Mouse (Mus musculus) stomach, embryonic 16.5 days (tissue): Measurements from ENCODE around the gene Gpr152. TPM values are rescaled to one million over a fixed set of nuclear protein-coding genes. Genes with fewer than 3 reads are reported as not detected.

Source experiments
- ATAC-seq: fragments of 200-750 bp; cut with Nextera tagmentation; 2 replicates; pipeline ENCODE4 v1.8.0; 2017; ENCODE audit warnings: moderate number of reproducible peaks, moderate TSS enrichment; ENCODE audit not compliant: insufficient read depth, low FRiP score
- H3K27ac ChIP-seq: fragments of 300-500 bp; sonication (generic); 2 replicates; pipeline ENCODE4 v1.5.1; 2014; ENCODE audit warnings: low read length
- H3K27me3 ChIP-seq: fragments of 300-500 bp; sonication (generic); 2 replicates; pipeline ENCODE4 v1.6.1; 2014; ENCODE audit warnings: low read length, control low read depth, mixed read lengths; ENCODE audit not compliant: control insufficient read depth, insufficient read depth
- H3K36me3 ChIP-seq: fragments of 300-500 bp; sonication (generic); 2 replicates; pipeline ENCODE4 v1.6.1; 2014; ENCODE audit warnings: low read length; ENCODE audit not compliant: control insufficient read depth, insufficient read depth
- H3K4me1 ChIP-seq: fragments of 300-500 bp; sonication (generic); 2 replicates; pipeline ENCODE4 v1.6.1; 2014; ENCODE audit warnings: low read length, control low read depth, mixed read lengths; ENCODE audit not compliant: control insufficient read depth, insufficient read depth
- H3K4me2 ChIP-seq: fragments of 300-500 bp; sonication (generic); 2 replicates; pipeline ENCODE4 v1.6.1; 2014; ENCODE audit warnings: low read depth, low read length, mixed read lengths
- H3K4me3 ChIP-seq: fragments of 300-500 bp; sonication (generic); replicated peaks from 2 replicates; pipeline ENCODE4 v1.5.1; 2014; ENCODE audit warnings: mild to moderate bottlenecking, low read length
- H3K9ac ChIP-seq: fragments of 300-500 bp; sonication (generic); 2 replicates; pipeline ENCODE4 v1.6.1; 2014; ENCODE audit warnings: low read length
- H3K9me3 ChIP-seq: fragments of 300-500 bp; sonication (generic); replicated peaks from 2 replicates; pipeline ENCODE4 v1.6.1; 2016; ENCODE audit warnings: low read length, control low read depth; ENCODE audit not compliant: control insufficient read depth
- whole genome bisulfite sequencing: fragments of 180-500 bp; shearing (Covaris S2); extraction: QIAGEN DNeasy Blood & Tissue Kit; methylation state at CpG from one replicate; pipeline ENCODE4 v1.1.7; 2014; 5-methylcytosine and 5-hydroxymethylcytosine counted together
- polyA plus RNA-seq: library from polyadenylated mRNA; unstranded; fragments of >200 nt; fragmentation: Nextera tagmentation; extraction: Ambion mirVana; gene quantifications from 2 replicates; pipeline ENCODE4 v1.2.1, GENCODE M21; 2015

The Gpr152 gene
- polyA plus RNA-seq, 1 experiment from 2014 or later = not detected

DNA sequence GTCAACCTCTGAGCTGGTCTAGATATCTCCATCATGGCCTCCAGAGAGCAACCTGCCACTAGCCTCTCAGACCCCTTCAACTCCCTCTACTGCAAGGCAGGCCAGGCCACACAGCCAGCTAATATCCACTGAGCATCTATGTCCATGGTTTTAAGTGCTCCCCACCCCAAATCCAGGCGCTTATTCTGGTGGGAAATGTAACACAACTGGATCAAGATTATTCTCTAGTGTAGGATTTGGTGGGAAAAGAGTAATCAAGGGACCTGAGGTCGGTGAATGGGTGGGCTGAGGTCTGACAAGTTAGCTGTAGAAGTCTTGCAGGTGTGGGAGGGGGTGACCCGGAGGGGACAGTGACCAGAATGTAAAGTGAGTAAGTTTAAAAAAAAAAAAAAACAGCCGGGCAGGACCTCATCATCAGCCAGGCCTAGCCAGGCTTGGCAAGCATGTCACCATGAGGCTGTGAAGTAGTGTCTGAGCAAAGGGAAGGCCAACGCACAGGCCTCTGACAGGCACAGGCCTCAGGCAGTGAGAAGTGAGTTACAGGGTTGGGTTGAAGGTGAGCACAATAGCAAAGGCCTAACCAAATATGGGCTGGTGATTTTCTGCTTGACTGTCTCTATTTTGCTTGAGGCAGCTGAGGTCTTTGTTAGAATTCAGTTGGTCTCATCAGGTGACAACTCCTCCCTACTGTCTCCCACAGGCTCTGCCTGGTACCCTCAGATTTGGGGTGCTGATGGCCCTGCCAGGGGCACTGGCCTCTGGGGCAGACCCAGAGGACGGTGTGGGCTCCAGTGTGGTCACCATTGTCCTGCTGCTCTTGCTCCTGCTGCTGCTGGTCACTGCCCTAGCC is 15.9 kb downstream of the Gpr152 start:
- H3K4me3 ChIP-seq = no peak overlapping the region
- no peak overlapping the region for H3K27ac ChIP-seq
- peaks cover 13% of the 10 kb centered on the region for H3K36me3 ChIP-seq
- H3K4me1 ChIP-seq = no peaks in the 10 kb centered on the region
- H3K9me3 ChIP-seq = no peaks in the 10 kb centered on the region
- H3K4me2 ChIP-seq = no peak overlapping the region
- no peak for ATAC-seq
- 78% methylated on average over 6 of the region's 6 CpGs for WGBS
- H3K27me3 ChIP-seq = no peaks in the 10 kb centered on the region
- no peak overlapping the region for H3K9ac ChIP-seq

DNA sequence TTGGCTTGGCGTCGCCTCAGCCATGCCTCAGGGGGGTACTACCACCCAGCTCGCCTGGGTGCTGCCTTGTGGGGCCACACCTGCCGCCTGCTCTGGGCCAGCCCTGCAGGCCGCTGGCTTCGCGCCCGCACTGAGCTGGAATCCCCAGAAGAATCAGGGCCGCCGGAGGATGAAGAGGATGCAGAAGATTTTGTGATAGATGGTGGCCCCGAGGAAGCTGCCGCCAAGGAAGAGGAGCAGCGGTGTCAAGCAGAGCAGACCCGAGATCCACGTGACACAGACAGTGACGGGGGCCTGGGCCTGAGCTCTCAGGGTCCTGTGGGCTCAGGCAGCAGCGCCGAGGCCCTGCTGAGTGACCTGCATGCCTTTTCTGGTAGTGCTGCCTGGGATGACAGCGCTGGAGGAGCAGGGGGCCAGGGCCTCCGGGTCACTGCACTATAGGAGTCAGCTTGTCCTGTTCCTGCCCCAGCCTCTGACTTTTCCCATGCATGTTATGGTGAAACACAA is 16.5 kb downstream of the Gpr152 start:
- no peaks in the 10 kb centered on the region for H3K4me1 ChIP-seq
- H3K9ac ChIP-seq = no peak overlapping the region
- peaks cover 7% of the 10 kb centered on the region; the same call in 1 of the 2 replicates for H3K36me3 ChIP-seq
- H3K4me3 ChIP-seq = no peak overlapping the region
- H3K27ac ChIP-seq = no peak overlapping the region
- ATAC-seq = no peak
- no peaks in the 10 kb centered on the region for H3K9me3 ChIP-seq
- no peak overlapping the region for H3K4me2 ChIP-seq
- H3K27me3 ChIP-seq = no peaks in the 10 kb centered on the region
- 77% methylated on average over 20 of the region's 20 CpGs for WGBS

GRCm38 (mm10) chr19:4156771-4157170 is 17.2 kb downstream of the Gpr152 start:
- no peak for ATAC-seq
- WGBS = 90% methylated on average over 12 of the region's 12 CpGs
- no peaks in the 10 kb centered on the region for H3K9me3 ChIP-seq
- no peaks in the 10 kb centered on the region for H3K27me3 ChIP-seq
- H3K4me3 ChIP-seq = no peak overlapping the region
- no peaks in the 10 kb centered on the region for H3K4me1 ChIP-seq
- H3K9ac ChIP-seq = no peak overlapping the region
- no peak overlapping the region for H3K27ac ChIP-seq
- no peak overlapping the region for H3K4me2 ChIP-seq
- H3K36me3 ChIP-seq = 0 out of 2 replicates have a peak, but pooled peaks cover 4% of the 10 kb centered on the region

DNA sequence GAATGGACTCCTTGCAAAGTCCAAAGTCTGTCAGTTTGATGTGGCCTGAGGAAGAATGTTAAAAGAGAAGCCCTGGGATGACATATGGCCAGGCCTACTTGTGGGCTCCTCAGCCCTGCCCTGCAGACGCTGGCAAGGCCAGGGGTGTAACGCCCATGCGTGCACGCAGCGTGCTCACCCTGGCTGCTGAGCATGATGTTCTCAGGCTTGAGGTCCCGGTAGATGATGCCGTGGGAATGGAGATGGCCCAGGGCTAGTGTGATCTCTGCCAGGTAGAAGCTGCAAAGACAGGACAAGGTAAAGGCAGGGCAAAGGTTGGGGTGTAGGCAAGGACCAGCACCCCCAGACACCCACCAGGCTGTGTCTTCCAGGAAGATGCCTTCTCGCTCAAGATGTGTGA is 19.5 kb downstream of the Gpr152 start:
- H3K36me3 ChIP-seq = 0 out of 2 replicates have a peak, but pooled peaks cover 4% of the 10 kb centered on the region
- 92% methylated on average over 8 of the region's 8 CpGs for WGBS
- ATAC-seq = no peak

GRCm38 (mm10) chr19:4162646-4163542 is 23.3 kb downstream of the Gpr152 start, which contains the start of gene Rps6kb2:
Gene Rps6kb2, minus strand, starts transcription at chr19:4163354.
- ATAC-seq = peak; percentile 88
- 6% methylated on average over 41 of the region's 42 CpGs for WGBS
- Histone ChIP-seq H3K36me3 (0 out of 2 replicates have a peak, but pooled peaks cover 4% of the 10 kb centered on the region), H3K4me2 (peak within 1 kb of the TSS; percentile 97), H3K4me1 (peaks cover 9% of the 10 kb centered on the region), H3K27me3 (no peaks in the 10 kb centered on the region), H3K27ac (peak within 1 kb of the TSS; percentile 78; the same call in 1 of the 2 replicates), H3K4me3 (peak within 1 kb of the TSS; percentile 80), H3K9me3 (no peaks in the 10 kb centered on the region), H3K9ac (peak within 1 kb of the TSS; percentile 88)

More for the DNA sequence above, 19.5 kb downstream of the Gpr152 start:
- no peak overlapping the region for H3K27ac ChIP-seq
- H3K4me1 ChIP-seq = peaks cover 9% of the 10 kb centered on the region
- H3K4me2 ChIP-seq = no peak overlapping the region
- H3K9me3 ChIP-seq = no peaks in the 10 kb centered on the region
- no peak overlapping the region for H3K9ac ChIP-seq
- H3K27me3 ChIP-seq = no peaks in the 10 kb centered on the region
- H3K4me3 ChIP-seq = no peak overlapping the region

GRCm38 (mm10) chr19:4163543-4163887 is 23.9 kb downstream of the Gpr152 start:
- no peak for ATAC-seq
- peaks cover 9% of the 10 kb centered on the region for H3K4me1 ChIP-seq
- H3K27me3 ChIP-seq = no peaks in the 10 kb centered on the region
- 0 out of 2 replicates have a peak, but pooled peaks cover 4% of the 10 kb centered on the region for H3K36me3 ChIP-seq
- peak overlapping the region; percentile 80 for H3K4me3 ChIP-seq
- WGBS = 28% methylated on average over 4 of the region's 4 CpGs
- no peaks in the 10 kb centered on the region for H3K9me3 ChIP-seq
- peak overlapping the region; percentile 78; the same call in 1 of the 2 replicates for H3K27ac ChIP-seq
- H3K4me2 ChIP-seq = peak overlapping the region; percentile 65
- H3K9ac ChIP-seq = peak overlapping the region; percentile 88

GRCm38 (mm10) chr19:4164100-4164499 is 24.5 kb downstream of the Gpr152 start:
- Histone ChIP-seq H3K36me3 (0 out of 2 replicates have a peak, but pooled peaks cover 4% of the 10 kb centered on the region), H3K27ac (no peak overlapping the region), H3K27me3 (no peaks in the 10 kb centered on the region), H3K4me2 (no peak overlapping the region), H3K4me1 (peaks cover 9% of the 10 kb centered on the region), H3K9me3 (no peaks in the 10 kb centered on the region), H3K9ac (no peak overlapping the region; the same call in 1 of the 2 replicates), H3K4me3 (no peak overlapping the region)
- ATAC-seq = no peak
- WGBS = 72% methylated on average over 3 of the region's 3 CpGs

GRCm38 (mm10) chr19:4164721-4165120 is 25.1 kb downstream of the Gpr152 start:
- Histone ChIP-seq H3K4me1 (peaks cover 10% of the 10 kb centered on the region), H3K36me3 (0 out of 2 replicates have a peak, but pooled peaks cover 4% of the 10 kb centered on the region), H3K27me3 (no peaks in the 10 kb centered on the region), H3K4me2 (no peak overlapping the region), H3K4me3 (no peak overlapping the region), H3K9ac (no peak overlapping the region), H3K27ac (0 out of 2 replicates have a peak overlapping the region, but pooled peaks have one; percentile 20), H3K9me3 (no peaks in the 10 kb centered on the region)
- ATAC-seq = no peak
- 67% methylated on average over 2 of the region's 2 CpGs for WGBS
